In genomic region chr17:66447007-66447312, GRCm38 (mm10) we compare ENCODE assay signal across 10 mouse cellular contexts. TPM values are rescaled to one million over a fixed set of nuclear protein-coding genes. Genes with fewer than 3 reads are reported as not detected.
DNase-seq lines count a peak whose midpoint lies in the region; ATAC-seq and TF ChIP-seq lines count a peak whose summit lies in the region.
"Had no signal": no experiment of that assay in that cellular context is flagged by ENCODE, and none has a peak within 500 bp of the region (broad histone marks: within the 10 kb centered on the region; RNA-seq: fewer than 3 reads in every experiment).

No protein-coding gene starts in this region.

- no peak for DNase-seq in lung, postnatal 0 days (ENCODE audit: low spot score)
- DNase-seq in lung, postnatal 25 days (ENCODE audit: low spot score), result no peak
- DNase-seq in forebrain, embryonic 11.5 days (ENCODE audit: low spot score), result no peak
- DNase-seq in stomach, postnatal 0 days (ENCODE audit: low spot score), result no peak
- DNase-seq in layer of hippocampus, postnatal 10 days (ENCODE audit: low spot score in 2 of 2), result no peak
- no peak for DNase-seq in left cerebral cortex, postnatal 4 days
- DNase-seq: kidney, postnatal 10 days had no signal

- TF ChIP-seq EP300 in lung, postnatal 0 days (IDR thresholded peaks at IDR 0.05), result no peak
- TF ChIP-seq EP300 in stomach, postnatal 0 days (optimal IDR thresholded peaks at IDR 0.05), result no peak

- no peaks in the 10 kb centered on the region for H3K36me3 ChIP-seq in lung, postnatal 0 days (ENCODE audit: insufficient read depth, low read length)
- H3K36me3 ChIP-seq in forebrain, embryonic 11.5 days (ENCODE audit: control insufficient read depth, insufficient read depth, low read length), result no peaks in the 10 kb centered on the region
- H3K36me3 ChIP-seq in limb, embryonic 12.5 days, result no peaks in the 10 kb centered on the region
- H3K36me3 ChIP-seq in stomach, postnatal 0 days (ENCODE audit: control insufficient read depth, insufficient read depth, low read length), result no peaks in the 10 kb centered on the region

- ATAC-seq in lung, postnatal 0 days, result no peak
- no peak for ATAC-seq in forebrain, embryonic 11.5 days (replicated peaks; ENCODE audit: low FRiP score)
- ATAC-seq in limb, embryonic 12.5 days (ENCODE audit: insufficient number of reproducible peaks, insufficient read depth, low FRiP score, low TSS enrichment, low read depth), result no peak
- no peak for ATAC-seq in stomach, postnatal 0 days (ENCODE audit: low FRiP score, low TSS enrichment)

- intact Hi-C loops in left cerebral cortex, postnatal 4 days (cut with DNase I), result loop anchor here (5.0 kb wide), 1 partner anchor 90 kb away; no protein-coding TSS in a partner anchor

- TF ChIP-seq CTCF in lung, postnatal 0 days (IDR thresholded peaks at IDR 0.05), result no peak
- no peak for TF ChIP-seq CTCF in stomach, postnatal 0 days (IDR thresholded peaks at IDR 0.05; ENCODE audit: low read depth)

- H3K4me3 ChIP-seq in lung, postnatal 0 days (ENCODE audit: low read depth, low read length), result 0 out of 2 replicates have a peak overlapping the region, but pooled peaks have one; percentile 5
- peak overlapping the region; percentile 93 for H3K4me3 ChIP-seq in forebrain, embryonic 11.5 days (ENCODE audit: low read depth, low read length)
- H3K4me3 ChIP-seq in limb, embryonic 12.5 days (replicated peaks), result peak overlapping the region; percentile 81
- peak overlapping the region; percentile 77 for H3K4me3 ChIP-seq in stomach, postnatal 0 days (ENCODE audit: low read depth, low read length)
- H3K4me3 ChIP-seq: erythroblast, embryonic 14.5 days; megakaryocyte, embryonic 14.5 days had no signal

- peak overlapping the region; percentile 97 for H3K4me2 ChIP-seq in lung, postnatal 0 days (replicated peaks; ENCODE audit: low read depth, low read length)
- peak overlapping the region; percentile 84 for H3K4me2 ChIP-seq in forebrain, embryonic 11.5 days (ENCODE audit: low read depth, low read length, severe bottlenecking)
- H3K4me2 ChIP-seq in limb, embryonic 12.5 days, result peak overlapping the region; percentile 94
- peak overlapping the region; percentile 95 for H3K4me2 ChIP-seq in stomach, postnatal 0 days (replicated peaks; ENCODE audit: low read depth)

- 0 out of 2 replicates have a peak, but pooled peaks cover 8% of the 10 kb centered on the region for H3K4me1 ChIP-seq in lung, postnatal 0 days (ENCODE audit: insufficient read depth, low read depth, low read length)
- peaks cover 24% of the 10 kb centered on the region for H3K4me1 ChIP-seq in forebrain, embryonic 11.5 days (replicated peaks; ENCODE audit: control insufficient read depth, insufficient read depth, low read length)
- H3K4me1 ChIP-seq in limb, embryonic 12.5 days (replicated peaks), result peaks cover 39% of the 10 kb centered on the region
- no peaks in the 10 kb centered on the region; the same call in 1 of the 2 replicates for H3K4me1 ChIP-seq in stomach, postnatal 0 days (replicated peaks; ENCODE audit: control insufficient read depth, insufficient read depth)

- H3K27ac ChIP-seq in lung, postnatal 0 days (ENCODE audit: low read length), result no peak overlapping the region
- H3K27ac ChIP-seq in forebrain, embryonic 11.5 days (ENCODE audit: low read depth, low read length), result no peak overlapping the region; the same call in 1 of the 2 replicates
- H3K27ac ChIP-seq in limb, embryonic 12.5 days, result no peak overlapping the region
- no peak overlapping the region for H3K27ac ChIP-seq in stomach, postnatal 0 days (replicated peaks)

- H3K9ac ChIP-seq in lung, postnatal 0 days (replicated peaks; ENCODE audit: low read depth), result 0 out of 2 replicates have a peak overlapping the region, but pooled peaks have one; percentile 29
- H3K9ac ChIP-seq in forebrain, embryonic 11.5 days (ENCODE audit: low read length), result peak overlapping the region; percentile 94
- no peak overlapping the region for H3K9ac ChIP-seq in limb, embryonic 12.5 days (replicated peaks)
- no peak overlapping the region for H3K9ac ChIP-seq in stomach, postnatal 0 days (ENCODE audit: low read length)

- no peaks in the 10 kb centered on the region for H3K9me3 ChIP-seq in lung, postnatal 0 days (ENCODE audit: low read length)
- no peaks in the 10 kb centered on the region for H3K9me3 ChIP-seq in forebrain, embryonic 11.5 days (ENCODE audit: control insufficient read depth, low read length)
- H3K9me3 ChIP-seq in limb, embryonic 12.5 days, result no peaks in the 10 kb centered on the region
- H3K9me3 ChIP-seq in stomach, postnatal 0 days (ENCODE audit: control insufficient read depth, low read length), result no peaks in the 10 kb centered on the region

- no peaks in the 10 kb centered on the region for H3K27me3 ChIP-seq in lung, postnatal 0 days (replicated peaks; ENCODE audit: insufficient read depth, low read length)
- peaks cover 6% of the 10 kb centered on the region; the same call in 1 of the 2 replicates for H3K27me3 ChIP-seq in forebrain, embryonic 11.5 days (ENCODE audit: control insufficient read depth, insufficient read depth, low read length)
- H3K27me3 ChIP-seq in limb, embryonic 12.5 days, result peaks cover 37% of the 10 kb centered on the region
- no peaks in the 10 kb centered on the region for H3K27me3 ChIP-seq in stomach, postnatal 0 days (ENCODE audit: control insufficient read depth, insufficient read depth, low read length)

- 55% methylated on average over 7 of the region's 7 CpGs for WGBS in lung, postnatal 0 days
- 19% methylated on average over 7 of the region's 7 CpGs for WGBS in forebrain, embryonic 11.5 days
- 34% methylated on average over 7 of the region's 7 CpGs for WGBS in limb, embryonic 12.5 days
- WGBS in stomach, postnatal 0 days, result 64% methylated on average over 7 of the region's 7 CpGs

RNA-seq across cellular contexts. Expression of gene Mtcl1, which starts 2.6 kb away (rescaled TPM):
- 8.6 and 9.9 TPM in 2 replicates for polyA plus RNA-seq in lung, postnatal 0 days (2015; fragmentation: Nextera tagmentation; extraction: Ambion mirVana)
- polyA plus RNA-seq in forebrain, embryonic 11.5 days (2014; fragmentation: Nextera tagmentation; extraction: Ambion mirVana), result 40.0 and 47.3 TPM in 2 replicates
- polyA plus RNA-seq in limb, embryonic 12.5 days (2016; fragmentation: Nextera tagmentation; extraction: Ambion mirVana), result 4.8 and 5.3 TPM in 2 replicates
- polyA plus RNA-seq in stomach, postnatal 0 days (2015; fragmentation: Nextera tagmentation; extraction: Ambion mirVana), result 1.8 and 2.2 TPM in 2 replicates
- total RNA-seq in layer of hippocampus, postnatal 10 days (2021), result 10 to 100 TPM; 30.0 to 41.4 TPM
- 10 to 100 TPM; 70.8 to 75.9 TPM for total RNA-seq in left cerebral cortex, postnatal 4 days (2021)
- polyA plus RNA-seq: erythroblast, embryonic 14.5 days had no signal

Comparison
In these comparisons a context has a peak if more than half of its experiments do, and no peak if none do; other contexts are left out.
1. H3K4me3 ChIP-seq: peak in every context shown above with its lines; median percentile 93 in forebrain, embryonic 11.5 days; 81 in limb, embryonic 12.5 days; 77 in stomach, postnatal 0 days; 5 in lung, postnatal 0 days.
2. H3K9ac ChIP-seq: peak in lung, postnatal 0 days (single experiment) and forebrain, embryonic 11.5 days (single experiment); none in limb, embryonic 12.5 days (single experiment) and stomach, postnatal 0 days (single experiment).
3. Peak in every context shown above with its lines, with median percentiles within 50 percentile points of each other: H3K4me2 ChIP-seq.